Mouse (Mus musculus) urinary bladder, adult 2 months (tissue): Measurements from ENCODE around the gene Sppl2a. TPM values are rescaled to one million over a fixed set of nuclear protein-coding genes. Genes with fewer than 3 reads are reported as not detected.
"Not testable (repeated sequence)": the region's sequence is repeated elsewhere in the genome, so short reads cannot be mapped to it uniquely, and the experiment has no call there.

ENCODE experiments used
- DNase-seq: peaks from one replicate; pipeline ENCODE4 v3.0.0; 2022; ENCODE audit warnings: low spot score
- polyA plus RNA-seq: library from polyadenylated mRNA; depleted of rRNA; stranded (reverse); fragments of >200 nt; gene quantifications from 2 replicates; pipeline ENCODE4 v1.2.3, GENCODE M21; 2012; rRNA removed

Sppl2a gene
- 53.6 and 58.1 TPM in 2 replicates for polyA plus RNA-seq

DNA sequence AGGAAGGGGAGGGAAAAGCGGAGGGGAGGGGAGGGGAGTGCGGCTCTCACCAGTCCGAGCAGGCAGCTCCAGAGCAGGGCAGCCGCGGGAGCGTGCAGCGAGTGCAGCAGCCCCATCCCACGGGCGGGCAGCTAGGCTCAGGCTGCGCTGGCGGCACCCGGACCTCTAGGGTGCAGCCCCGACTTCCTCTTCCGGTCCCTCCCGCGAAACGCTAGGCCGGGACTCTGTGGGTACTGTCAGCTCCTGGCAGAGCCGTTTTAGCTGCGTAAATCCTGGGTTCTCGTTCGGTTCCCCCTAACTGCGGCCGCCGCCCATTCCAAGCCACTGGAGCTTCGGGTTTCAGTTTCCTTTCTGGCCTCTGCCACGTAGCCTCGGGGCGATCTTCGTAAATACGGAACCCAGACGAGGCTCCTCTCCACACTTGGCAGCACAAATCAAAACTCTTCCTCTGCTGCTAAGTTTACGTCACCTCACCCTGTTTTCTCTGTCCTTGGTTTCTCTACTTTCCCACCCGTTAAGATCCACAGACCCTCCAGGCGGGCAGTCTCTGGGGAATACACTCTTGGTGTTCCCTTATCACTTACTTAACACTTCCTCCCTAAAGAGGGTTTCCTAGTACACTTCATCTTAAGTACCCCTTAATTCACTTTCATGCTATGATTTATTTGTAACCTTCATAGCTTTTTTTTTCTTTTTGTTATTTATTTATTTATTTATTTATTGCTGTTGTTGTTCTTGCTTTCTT, at the start of gene Sppl2a:
Gene Sppl2a, minus strand, starts transcription at position 339 of the 745 bp plus-strand sequence.
- DNase-seq: peak; percentile 75

DNA sequence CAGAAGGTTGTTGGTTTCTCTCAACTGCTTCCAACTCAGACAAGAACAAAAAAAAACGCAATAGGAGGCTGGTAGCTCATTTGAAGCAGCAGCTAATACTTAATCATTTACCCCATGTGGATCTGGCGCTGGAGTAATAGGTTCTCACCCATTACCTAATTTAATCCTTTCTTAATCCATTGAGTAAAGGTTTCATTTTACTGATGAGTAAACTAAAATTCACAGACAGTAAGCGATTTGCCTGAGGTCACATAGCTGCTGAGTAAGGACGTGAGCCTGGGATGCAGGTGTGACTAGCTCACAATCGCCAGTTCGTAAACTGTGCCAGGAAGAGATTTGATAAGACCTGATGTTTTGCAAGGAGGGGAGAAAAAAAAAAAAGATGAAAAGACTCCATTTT, 44.4 kb upstream of the Sppl2a start:
- no peak for DNase-seq

DNA sequence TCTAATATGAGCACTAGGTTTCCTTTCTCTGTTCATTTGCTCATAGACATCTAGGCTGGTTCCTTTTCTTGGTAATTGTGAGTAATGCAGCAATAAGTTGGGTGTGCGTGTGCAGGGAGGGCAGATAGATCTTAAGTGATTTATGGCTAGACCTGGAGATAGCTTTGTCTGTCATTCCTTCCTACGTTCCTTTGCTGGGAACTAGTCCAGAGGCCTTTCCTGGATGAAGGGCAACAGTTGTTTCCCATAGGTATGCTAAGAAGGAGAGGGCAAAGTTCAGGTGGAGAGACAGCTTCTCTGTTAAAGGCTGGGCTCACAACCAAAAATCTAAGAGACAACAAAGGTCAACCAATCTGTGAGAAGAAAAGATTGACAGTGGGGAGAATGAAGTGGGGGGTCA, 28.7 kb upstream of the Sppl2a start:
- DNase-seq: no peak

DNA sequence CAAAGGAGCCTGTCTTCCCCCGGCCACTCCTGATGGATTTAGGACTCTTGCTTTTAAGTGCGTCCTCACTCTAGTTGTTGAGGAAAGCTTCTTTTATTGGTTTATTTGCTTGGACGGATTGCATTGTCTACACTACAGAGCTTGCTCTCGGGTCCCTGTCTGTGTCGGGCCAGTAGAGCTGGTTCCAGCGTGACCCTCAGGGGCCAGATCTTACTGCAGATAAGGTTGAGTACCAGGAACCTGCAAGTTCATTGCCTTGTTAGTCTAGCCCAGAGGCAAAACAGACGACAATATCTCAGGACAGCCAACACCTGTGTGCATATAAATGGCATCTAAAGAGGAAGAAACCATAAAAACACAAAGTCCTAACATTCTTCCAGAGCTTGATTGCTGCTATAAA, 22.6 kb upstream of the Sppl2a start:
- no peak for DNase-seq

DNA sequence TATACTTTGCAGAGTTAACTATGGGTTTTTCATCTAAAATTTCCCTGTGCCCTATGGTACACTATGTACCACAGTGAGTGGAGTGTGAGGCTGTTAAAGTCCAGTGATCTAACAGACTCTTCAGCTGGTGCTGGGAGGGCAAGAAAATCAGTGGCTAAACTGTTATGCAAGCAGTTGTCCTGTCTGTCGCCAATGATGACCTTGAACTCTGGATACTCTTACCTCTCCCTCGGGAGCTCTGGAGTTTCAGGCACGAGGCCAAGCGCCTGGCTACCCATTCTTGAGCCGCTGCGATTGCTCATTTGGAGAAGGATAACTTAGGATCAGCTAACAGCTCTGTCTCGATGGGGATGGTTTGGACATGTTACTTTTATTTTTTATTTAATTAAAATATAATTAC, 18.1 kb upstream of the Sppl2a start:
- no peak for DNase-seq

DNA sequence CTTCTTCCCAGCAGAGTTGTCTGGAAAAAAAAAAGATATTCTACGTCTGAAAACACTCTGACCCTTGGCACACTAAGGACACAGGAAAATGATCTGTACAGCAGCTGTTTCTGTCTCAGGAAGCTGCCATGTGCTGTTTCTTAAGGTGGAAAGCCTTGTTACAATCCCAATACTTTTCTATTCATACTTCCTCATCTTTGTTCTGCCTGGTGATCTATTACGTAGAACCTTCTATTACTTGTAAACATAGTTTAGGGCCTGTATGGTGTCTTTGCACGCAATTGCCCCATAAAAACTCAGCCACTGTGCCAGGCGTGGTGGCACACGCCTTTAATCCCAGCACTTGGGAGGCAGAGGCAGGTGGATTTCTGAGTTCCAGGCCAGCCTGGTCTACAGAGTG, 17.4 kb upstream of the Sppl2a start:
- no peak for DNase-seq

DNA sequence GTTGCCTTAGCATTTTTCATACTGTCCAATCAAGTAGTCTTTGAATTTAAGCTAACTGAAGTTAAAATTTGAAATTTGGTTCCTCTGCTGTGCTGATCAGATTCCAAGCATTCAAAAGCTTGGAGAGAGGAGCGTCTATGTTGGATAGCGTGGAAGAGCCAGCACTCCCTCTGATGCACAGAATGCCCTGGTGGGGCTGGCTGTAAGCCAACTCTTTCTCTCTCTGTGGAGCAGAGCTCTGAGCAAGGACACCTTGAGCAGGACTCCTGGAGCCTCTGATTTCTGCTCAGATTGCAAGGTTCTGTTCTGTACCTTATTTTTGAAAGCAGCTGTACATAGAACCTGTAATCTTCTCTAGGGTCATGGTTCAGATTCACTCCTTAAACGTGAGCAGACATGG, 16.8 kb upstream of the Sppl2a start:
- no peak for DNase-seq

DNA sequence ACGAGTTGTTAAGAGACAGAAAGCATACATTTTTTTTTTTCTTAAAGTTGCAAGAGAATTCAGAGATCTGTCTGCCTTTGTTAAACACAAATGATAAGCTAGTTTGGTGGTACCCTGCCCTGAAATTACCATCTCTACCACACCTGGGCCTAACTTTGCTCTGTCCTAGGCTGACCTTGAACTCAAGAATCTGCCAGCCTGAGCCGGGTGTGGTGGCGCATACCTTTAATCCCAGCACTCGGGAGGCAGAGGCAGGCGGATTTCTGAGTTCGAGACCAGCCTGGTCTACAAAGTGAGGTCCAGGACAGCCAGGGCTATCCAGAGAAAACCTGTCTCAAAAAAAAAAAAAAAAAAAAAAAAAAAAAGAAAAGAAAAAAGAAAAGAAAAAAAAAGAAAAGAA, 16.3 kb upstream of the Sppl2a start:
- not testable (repeated sequence) for DNase-seq

DNA sequence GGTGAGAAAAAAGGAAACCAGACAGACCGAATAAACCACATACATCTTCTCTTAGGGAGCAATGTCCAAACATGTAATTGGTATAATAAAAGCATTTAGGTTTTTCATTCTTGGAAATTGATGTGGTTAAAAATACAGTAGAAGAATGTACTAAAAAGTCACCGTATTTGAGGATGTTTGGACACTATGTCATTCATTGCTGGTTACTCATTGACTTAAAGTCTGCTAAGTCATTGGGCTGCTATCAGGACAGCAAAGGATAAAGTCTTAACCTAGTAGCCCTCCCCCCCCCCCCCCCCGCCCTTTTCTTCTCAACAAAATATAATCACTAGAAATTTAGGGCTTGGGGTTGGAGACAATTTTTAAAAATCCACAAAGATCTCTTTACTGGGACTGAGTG, 15.2 kb upstream of the Sppl2a start:
- DNase-seq: no peak

DNA sequence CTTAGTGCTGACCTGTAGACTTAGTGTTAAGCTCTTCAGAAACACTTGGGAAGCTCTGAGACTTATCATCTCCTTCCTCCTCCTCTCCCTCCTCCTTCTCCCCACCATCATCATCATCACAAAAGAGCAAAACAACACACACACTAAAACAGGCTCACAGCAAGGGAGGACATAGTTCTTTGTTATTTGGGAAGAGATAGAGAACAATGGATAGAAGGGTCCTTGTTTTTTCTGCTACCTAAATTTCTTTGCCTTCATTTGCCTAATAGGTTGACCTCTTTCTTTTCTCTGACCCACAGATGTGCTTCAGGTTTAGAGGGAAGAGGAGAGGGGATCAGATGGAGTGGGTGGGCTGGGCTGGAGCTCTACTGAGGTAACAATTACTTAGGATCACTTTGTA, 14.6 kb upstream of the Sppl2a start:
- no peak for DNase-seq

DNA sequence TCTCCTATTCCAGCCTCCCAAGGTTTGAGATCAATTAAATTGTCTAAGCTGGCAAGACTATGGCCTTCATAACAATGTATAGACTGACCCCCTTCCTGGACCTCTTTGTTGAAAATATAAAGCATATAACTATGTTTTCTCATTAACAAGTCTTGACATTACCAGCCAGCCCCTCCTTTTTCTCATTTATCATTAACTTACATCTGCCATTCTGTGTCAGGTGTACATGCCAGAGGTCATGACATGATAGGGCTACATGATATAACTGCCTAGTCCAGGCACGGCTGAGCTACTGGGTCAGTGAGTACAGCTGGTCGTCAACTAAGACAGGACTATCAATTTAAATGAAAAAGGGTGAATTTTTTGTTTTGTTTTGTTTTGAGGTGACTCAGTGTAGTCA, 10.2 kb upstream of the Sppl2a start:
- DNase-seq: no peak

DNA sequence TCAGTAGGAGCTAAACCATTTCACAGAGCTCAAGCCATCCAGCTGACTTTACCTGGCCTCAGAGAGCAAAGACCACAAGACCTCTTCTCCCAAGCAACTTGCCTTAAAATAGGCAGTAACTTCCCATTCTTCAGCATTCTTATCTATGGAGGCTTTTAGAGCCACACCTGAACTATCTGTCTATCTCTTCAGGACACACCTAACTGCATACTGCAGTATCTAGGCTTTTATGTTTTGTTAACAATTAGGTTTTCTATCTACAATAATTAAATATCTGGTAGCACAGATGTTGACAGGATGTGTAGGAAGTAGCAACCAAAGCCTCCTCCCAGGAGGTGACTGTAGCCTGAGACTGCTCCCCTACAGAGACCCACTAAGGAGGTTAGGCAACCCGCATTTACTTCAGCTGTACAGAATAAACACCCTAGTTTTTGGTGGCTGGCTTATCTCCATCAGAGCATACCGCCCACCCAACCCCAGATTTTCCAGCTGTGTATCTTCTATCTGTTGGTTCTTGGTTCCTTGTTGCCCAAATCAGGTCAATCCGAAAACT, 7.4 kb upstream of the Sppl2a start:
- DNase-seq: no peak

DNA sequence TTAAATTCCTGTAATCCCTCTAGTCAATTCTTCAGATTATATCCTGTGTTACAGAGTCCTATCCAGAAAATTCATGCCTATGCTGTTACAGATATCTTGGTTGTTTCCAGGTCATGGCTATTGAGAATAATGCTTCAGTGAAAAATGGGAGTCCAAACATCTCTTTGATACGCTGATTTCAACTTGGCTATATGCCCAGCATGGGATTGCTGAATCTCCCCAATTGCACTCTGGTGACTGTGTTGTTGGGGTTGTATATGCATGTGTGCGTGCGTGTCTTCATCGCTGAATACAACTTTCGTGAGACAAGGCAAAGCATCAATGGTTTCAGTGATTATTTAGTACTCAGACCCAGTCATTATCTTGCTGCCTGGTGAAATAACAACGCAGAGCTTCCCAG, 5.0 kb upstream of the Sppl2a start:
- DNase-seq: no peak

DNA sequence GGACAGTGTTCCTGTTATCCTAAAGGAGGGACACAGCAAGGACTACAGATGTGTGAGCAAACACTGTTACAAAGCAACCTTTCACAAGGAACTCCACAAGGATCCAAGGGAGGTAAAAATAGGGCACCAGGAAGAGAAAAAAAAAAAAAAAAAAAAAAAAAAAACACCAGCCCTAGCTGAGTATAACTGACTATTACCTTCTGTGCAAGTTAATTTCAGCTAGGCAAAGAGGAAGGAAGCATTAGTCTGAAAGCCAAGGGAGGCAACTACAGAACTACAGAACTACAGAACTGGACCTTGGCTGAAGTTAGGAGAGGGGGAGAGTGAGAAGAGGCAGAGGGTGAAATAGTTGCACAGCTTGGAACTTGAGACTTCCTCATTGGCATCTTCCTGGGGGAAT, 886 bp upstream of the Sppl2a start:
- no peak for DNase-seq

DNA sequence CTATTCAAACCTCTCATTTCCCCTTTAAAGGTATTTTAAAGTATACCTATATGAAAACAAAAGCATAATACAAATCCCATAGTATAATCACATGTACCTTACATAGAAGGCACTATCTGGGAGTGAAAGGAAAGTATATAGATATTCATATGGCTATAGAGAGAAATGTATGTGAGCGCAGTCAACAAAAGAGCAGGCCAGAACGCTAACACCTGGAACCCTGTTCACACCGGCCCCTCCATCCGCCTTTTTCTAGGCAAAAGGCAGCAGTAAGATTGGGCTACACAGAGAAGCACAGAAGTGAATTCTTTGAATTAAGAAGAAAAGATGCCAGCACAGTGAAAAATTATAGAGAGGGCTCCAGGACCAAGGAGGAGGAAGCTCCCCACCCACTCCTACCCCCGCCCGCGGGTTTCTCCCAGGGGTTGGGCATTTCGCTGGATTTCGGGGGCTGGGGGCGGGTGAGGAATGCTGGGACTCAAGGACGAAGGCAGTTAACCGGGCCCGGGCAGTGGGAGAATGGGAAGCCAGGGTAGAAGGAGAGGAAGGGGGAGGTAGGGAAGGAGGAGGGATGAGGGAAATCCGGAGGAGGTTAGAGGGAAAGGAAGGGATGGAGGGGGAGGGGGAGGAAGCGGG, 656 bp downstream of the Sppl2a start:
- no peak for DNase-seq

DNA sequence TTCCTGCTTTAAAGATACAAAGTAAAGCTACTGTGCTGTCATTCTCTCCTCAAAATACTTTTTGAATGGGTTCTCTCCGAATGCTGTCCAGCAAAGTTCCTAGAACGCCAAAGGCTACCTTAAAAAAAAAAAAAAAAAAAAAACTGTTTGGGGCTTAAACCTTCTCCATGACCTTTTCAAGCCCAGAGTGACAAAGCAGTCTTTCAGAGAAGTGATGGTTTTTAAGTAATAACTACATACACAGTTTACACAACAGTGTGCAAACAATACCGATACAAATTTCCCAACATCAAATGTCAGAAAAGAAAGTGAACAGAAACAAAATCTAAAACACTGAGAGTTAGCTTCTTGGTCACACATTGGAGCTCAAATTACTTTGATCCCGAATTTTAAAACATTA, 1.3 kb downstream of the Sppl2a start:
- DNase-seq: no peak

DNA sequence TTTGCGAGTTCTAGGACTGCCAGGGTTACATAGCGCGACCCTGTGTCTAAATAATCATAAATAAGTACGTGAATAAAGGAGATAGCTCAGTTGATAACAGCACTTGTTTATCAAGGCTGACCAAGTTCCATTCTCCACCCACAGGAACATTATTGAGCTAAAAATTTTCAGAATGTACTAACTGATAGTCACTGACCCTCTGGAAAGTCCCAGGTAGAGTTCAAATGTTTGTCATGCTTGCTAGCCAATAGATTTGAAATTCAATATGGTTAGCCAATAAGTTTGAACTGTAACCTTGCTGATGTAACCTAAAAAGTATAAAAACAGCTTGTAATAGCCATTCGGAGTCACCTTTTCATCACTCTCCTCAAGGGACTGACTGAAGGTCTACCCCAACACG, 4.4 kb downstream of the Sppl2a start:
- no peak for DNase-seq

DNA sequence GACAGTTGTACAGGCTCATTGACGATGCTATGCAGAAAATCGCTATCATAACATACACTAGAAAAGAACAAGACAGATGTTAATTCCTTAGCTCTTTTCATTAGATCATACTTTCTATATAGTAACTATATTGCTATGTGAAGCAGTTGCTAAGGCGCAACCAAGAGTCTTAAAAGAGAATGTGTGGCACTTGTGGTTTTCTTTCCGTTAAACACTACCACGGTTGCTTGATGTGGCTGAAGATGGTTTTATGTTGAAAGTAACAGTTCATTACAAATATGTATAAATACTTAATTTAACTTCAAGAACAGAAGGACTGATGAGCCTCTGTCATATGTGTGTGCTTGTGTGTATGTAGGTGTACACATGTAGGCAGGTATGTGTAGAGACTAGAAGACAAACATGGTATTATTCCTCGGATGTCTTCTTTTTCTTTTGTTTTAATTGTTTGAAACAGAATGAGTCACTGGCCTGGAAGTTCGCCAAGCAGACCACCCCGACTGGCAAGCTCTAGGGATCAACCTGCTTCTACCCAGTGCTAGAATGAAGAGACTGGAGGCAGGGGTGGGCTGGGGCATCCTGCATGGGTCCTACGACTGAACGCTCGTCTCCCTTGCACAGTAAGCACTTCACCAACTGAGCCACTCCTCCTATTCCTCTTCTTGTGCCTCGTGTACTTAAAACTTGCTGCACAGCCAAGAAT, 12.5 kb downstream of the Sppl2a start:
- no peak for DNase-seq

DNA sequence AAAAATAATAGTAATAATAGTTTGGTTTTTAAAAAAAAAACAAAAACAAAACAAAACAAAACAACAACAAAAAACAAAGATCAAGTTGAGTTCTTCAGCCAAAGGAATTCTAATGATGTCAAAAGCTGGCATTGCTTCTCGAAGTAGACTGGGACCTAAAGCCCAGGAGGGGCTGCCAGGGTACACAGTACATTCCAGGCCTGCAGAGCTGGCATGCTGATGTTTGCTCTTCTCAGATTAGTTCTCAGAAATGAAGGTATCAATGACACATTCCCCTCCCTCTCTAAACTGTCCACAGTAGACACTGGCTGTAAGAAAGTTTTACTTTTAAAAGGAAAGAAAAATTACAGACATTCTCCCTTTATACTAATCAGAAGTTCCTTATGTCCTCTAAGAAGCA, 16.8 kb downstream of the Sppl2a start:
- DNase-seq: no peak

DNA sequence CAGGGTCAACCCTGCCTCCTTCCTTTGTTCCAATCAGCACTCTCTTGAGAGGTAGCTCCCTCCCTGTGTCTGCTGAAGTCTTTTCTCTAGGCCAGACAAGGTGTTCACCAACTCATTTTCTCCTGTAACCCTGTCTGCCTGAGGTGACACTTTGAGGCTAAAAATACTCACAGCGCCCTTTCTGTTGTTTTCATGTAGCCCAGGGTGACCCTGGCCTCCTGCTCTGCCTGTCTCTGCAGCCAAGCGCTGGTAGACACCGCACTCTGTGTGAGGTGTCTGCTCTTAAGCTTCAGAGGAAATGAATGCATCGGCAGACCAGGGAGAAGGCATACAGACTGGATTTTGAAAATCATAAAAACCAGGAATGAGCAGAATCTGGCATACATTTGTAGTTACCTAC, 18.9 kb downstream of the Sppl2a start:
- DNase-seq: no peak

DNA sequence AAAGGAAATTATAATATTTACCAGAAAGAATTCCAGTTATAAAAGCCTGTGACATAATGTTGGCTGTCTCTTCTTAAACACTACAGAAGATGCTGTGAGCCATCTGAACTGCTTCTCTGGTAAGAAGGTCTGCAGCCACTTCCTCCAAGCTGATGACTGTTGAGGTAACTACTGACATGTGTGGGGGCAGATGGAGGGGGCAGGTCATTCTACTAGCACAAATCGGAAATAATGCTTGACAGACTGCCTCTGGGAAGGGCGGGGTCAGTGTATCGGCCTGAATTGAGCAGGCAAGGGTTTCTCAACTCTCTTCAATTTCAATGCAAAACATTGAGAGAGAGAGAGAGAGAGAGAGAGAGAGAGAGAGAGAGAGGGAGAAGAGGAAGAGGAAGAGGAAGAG, 28.9 kb downstream of the Sppl2a start:
- DNase-seq: no peak

DNA sequence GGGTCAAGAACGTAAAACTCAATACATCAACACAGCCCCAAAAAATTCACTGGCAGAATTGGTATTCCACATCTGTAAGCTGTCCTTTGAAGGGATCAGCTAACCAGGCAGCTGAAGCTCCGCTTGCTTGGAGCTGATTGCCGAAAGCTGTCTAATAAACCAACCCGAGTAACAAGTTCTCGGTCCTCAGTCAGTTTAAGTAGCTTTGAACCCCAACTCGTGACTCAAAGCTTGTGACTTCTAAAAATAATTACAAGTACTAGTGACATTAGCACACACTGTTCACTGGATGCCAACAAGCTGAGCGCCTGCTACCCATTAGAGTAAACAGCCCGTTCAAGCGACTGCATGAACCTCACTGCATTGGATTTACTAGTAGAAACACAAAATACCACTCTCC, 35.5 kb downstream of the Sppl2a start:
- no peak for DNase-seq

DNA sequence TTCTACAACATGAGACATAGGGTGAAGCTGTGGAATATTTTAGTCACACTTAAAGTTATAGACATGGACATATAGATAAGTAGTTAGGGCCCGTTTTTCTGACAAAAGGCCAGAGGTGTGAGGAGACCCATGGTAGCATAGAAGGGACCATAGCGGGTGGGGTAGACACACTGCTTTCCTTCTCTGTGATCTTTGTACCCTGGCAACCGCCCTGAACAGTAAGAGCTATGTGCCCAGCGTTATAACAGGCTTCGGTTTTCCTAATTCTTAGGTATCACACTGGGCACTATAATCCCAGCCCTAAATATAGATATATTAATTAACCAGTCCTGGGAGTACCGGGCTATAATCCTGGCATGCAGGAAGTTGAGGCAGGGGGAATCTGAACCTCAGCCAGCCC, 36.1 kb downstream of the Sppl2a start:
- DNase-seq: no peak
